Mouse (Mus musculus) common myeloid progenitor, adult 5-6 weeks (primary cell): ENCODE results near the gene Phex. TPM values are rescaled to one million over a fixed set of nuclear protein-coding genes. Genes with fewer than 3 reads are reported as not detected.

Source experiments
- total RNA-seq: library from RNA; stranded (forward); fragments of 200-1000, 187-1606 nt; gene quantifications from 2 replicates; pipeline ENCODE4 v1.2.3, GENCODE M21; 2017

The Phex gene
- total RNA-seq, 1 experiment from 2014 or later: not detected

Other genes starting within 250 kb of the Phex start
- 57.9 and 86.5 TPM in 2 replicates for gene Sms, start 77.0 kb upstream of the Phex start, total RNA-seq
- gene Yy2, start 153.7 kb upstream of the Phex start, total RNA-seq: 4.9 and 8.1 TPM in 2 replicates
- gene Mbtps2, start 183.4 kb upstream of the Phex start, total RNA-seq: 18.6 and 30.1 TPM in 2 replicates